Mouse (Mus musculus): ENCODE data around the gene Rbm20. TPM values are rescaled to one million over a fixed set of nuclear protein-coding genes. Genes with fewer than 3 reads are reported as not detected.
A peak's percentile ranks its signal among the peaks of the same experiment; 100 is the strongest.

The Rbm20 gene
- polyA plus RNA-seq, 1 experiment from 2014 or later: 4.7 TPM

GRCm38 (mm10) chr19:53841915-53842314 is 164.8 kb downstream of the Rbm20 start:
- Histone ChIP-seq H3K9me3 (replicated peaks; ENCODE audit: control insufficient read depth, low read length) (no peaks in the 10 kb centered on the region), H3K4me3 (ENCODE audit: low read depth, low read length) (no peak overlapping the region), H3K4me1 (ENCODE audit: control insufficient read depth, insufficient read depth, low read length) (peaks cover 11% of the 10 kb centered on the region; the same call in 1 of the 2 replicates), H3K27ac (ENCODE audit: low read depth, low read length) (no peak overlapping the region), H3K36me3 (ENCODE audit: control insufficient read depth, insufficient read depth, low read length) (no peaks in the 10 kb centered on the region), H3K9ac (ENCODE audit: low read length) (no peak overlapping the region), H3K4me2 (ENCODE audit: low read length) (no peak overlapping the region), H3K27me3 (replicated peaks; ENCODE audit: control insufficient read depth, insufficient read depth, low read length) (no peaks in the 10 kb centered on the region)
- 62% methylated on average over 8 of the region's 8 CpGs for WGBS
- DNase-seq (ENCODE audit: low spot score) (no peak), ATAC-seq (no peak)

GRCm38 (mm10) chr19:53843972-53844371 is 166.9 kb downstream of the Rbm20 start:
- no peaks in the 10 kb centered on the region for H3K27me3 ChIP-seq (replicated peaks; ENCODE audit: control insufficient read depth, insufficient read depth, low read length)
- H3K36me3 ChIP-seq (ENCODE audit: control insufficient read depth, insufficient read depth, low read length): no peaks in the 10 kb centered on the region
- no peaks in the 10 kb centered on the region for H3K9me3 ChIP-seq (replicated peaks; ENCODE audit: control insufficient read depth, low read length)
- no peak overlapping the region for H3K27ac ChIP-seq (ENCODE audit: low read depth, low read length)
- no peak overlapping the region for H3K9ac ChIP-seq (ENCODE audit: low read length)
- 91% methylated on average over 8 of the region's 8 CpGs for WGBS
- DNase-seq (ENCODE audit: low spot score) (no peak), ATAC-seq (no peak)
- no peak overlapping the region for H3K4me2 ChIP-seq (ENCODE audit: low read length)
- H3K4me3 ChIP-seq (ENCODE audit: low read depth, low read length): no peak overlapping the region
- H3K4me1 ChIP-seq (ENCODE audit: control insufficient read depth, insufficient read depth, low read length): peaks cover 10% of the 10 kb centered on the region; the same call in 1 of the 2 replicates

- 82% methylated on average over 10 of the region's 10 CpGs for WGBS
- Histone ChIP-seq H3K36me3 (ENCODE audit: control insufficient read depth, insufficient read depth, low read length) (no peaks in the 10 kb centered on the region), H3K27me3 (replicated peaks; ENCODE audit: control insufficient read depth, insufficient read depth, low read length) (no peaks in the 10 kb centered on the region), H3K27ac (ENCODE audit: low read depth, low read length) (0 out of 2 replicates have a peak overlapping the region, but pooled peaks have one; percentile 14), H3K4me2 (ENCODE audit: low read length) (no peak overlapping the region), H3K9ac (ENCODE audit: low read length) (no peak overlapping the region), H3K4me1 (ENCODE audit: control insufficient read depth, insufficient read depth, low read length) (peaks cover 34% of the 10 kb centered on the region), H3K4me3 (ENCODE audit: low read depth, low read length) (no peak overlapping the region), H3K9me3 (replicated peaks; ENCODE audit: control insufficient read depth, low read length) (no peaks in the 10 kb centered on the region)
- DNase-seq (ENCODE audit: low spot score) (no peak), ATAC-seq (no peak)
Observed at GRCm38 (mm10) chr19:53848272-53848995, 171.3 kb downstream of the Rbm20 start.

GRCm38 (mm10) chr19:53850166-53850922 is 173.2 kb downstream of the Rbm20 start:
- Histone ChIP-seq H3K36me3 (ENCODE audit: control insufficient read depth, insufficient read depth, low read length) (no peaks in the 10 kb centered on the region), H3K9ac (ENCODE audit: low read length) (no peak overlapping the region), H3K4me3 (ENCODE audit: low read depth, low read length) (no peak overlapping the region), H3K9me3 (replicated peaks; ENCODE audit: control insufficient read depth, low read length) (no peaks in the 10 kb centered on the region), H3K27ac (ENCODE audit: low read depth, low read length) (peak overlapping the region; percentile 95; the same call in 1 of the 2 replicates), H3K4me1 (ENCODE audit: control insufficient read depth, insufficient read depth, low read length) (peaks cover 48% of the 10 kb centered on the region), H3K27me3 (replicated peaks; ENCODE audit: control insufficient read depth, insufficient read depth, low read length) (no peaks in the 10 kb centered on the region), H3K4me2 (ENCODE audit: low read length) (no peak overlapping the region; the same call in 1 of the 2 replicates)
- DNase-seq (ENCODE audit: low spot score): peak; percentile 57
- WGBS: 43% methylated on average over 18 of the region's 18 CpGs
- ATAC-seq: no peak

GRCm38 (mm10) chr19:53851352-53851751 is 174.2 kb downstream of the Rbm20 start:
- Histone ChIP-seq H3K9me3 (replicated peaks; ENCODE audit: control insufficient read depth, low read length) (no peaks in the 10 kb centered on the region), H3K9ac (ENCODE audit: low read length) (no peak overlapping the region; the same call in 1 of the 2 replicates), H3K27ac (ENCODE audit: low read depth, low read length) (peak overlapping the region; percentile 95), H3K36me3 (ENCODE audit: control insufficient read depth, insufficient read depth, low read length) (no peaks in the 10 kb centered on the region), H3K4me1 (ENCODE audit: control insufficient read depth, insufficient read depth, low read length) (peaks cover 55% of the 10 kb centered on the region), H3K4me2 (ENCODE audit: low read length) (no peak overlapping the region), H3K4me3 (ENCODE audit: low read depth, low read length) (no peak overlapping the region), H3K27me3 (replicated peaks; ENCODE audit: control insufficient read depth, insufficient read depth, low read length) (no peaks in the 10 kb centered on the region)
- WGBS: 77% methylated on average over 13 of the region's 13 CpGs
- ATAC-seq (no peak), DNase-seq (ENCODE audit: low spot score) (no peak)

GRCm38 (mm10) chr19:53851826-53852698 is 175.0 kb downstream of the Rbm20 start:
- Histone ChIP-seq H3K27me3 (replicated peaks; ENCODE audit: control insufficient read depth, insufficient read depth, low read length) (no peaks in the 10 kb centered on the region), H3K9me3 (replicated peaks; ENCODE audit: control insufficient read depth, low read length) (no peaks in the 10 kb centered on the region), H3K9ac (ENCODE audit: low read length) (no peak overlapping the region; the same call in 1 of the 2 replicates), H3K4me2 (ENCODE audit: low read length) (peak overlapping the region; percentile 53), H3K36me3 (ENCODE audit: control insufficient read depth, insufficient read depth, low read length) (no peaks in the 10 kb centered on the region), H3K4me1 (ENCODE audit: control insufficient read depth, insufficient read depth, low read length) (peaks cover 62% of the 10 kb centered on the region), H3K4me3 (ENCODE audit: low read depth, low read length) (no peak overlapping the region), H3K27ac (ENCODE audit: low read depth, low read length) (peak overlapping the region; percentile 95)
- DNase-seq (ENCODE audit: low spot score) (peak; percentile 37), ATAC-seq (peak; percentile 26)
- WGBS: 51% methylated on average over 11 of the region's 14 CpGs

GRCm38 (mm10) chr19:53852699-53853451 is 175.8 kb downstream of the Rbm20 start:
- WGBS: 4% methylated on average over 15 of the region's 15 CpGs
- no peaks in the 10 kb centered on the region for H3K27me3 ChIP-seq (replicated peaks; ENCODE audit: control insufficient read depth, insufficient read depth, low read length)
- DNase-seq (ENCODE audit: low spot score): peak; percentile 97
- peaks cover 68% of the 10 kb centered on the region for H3K4me1 ChIP-seq (ENCODE audit: control insufficient read depth, insufficient read depth, low read length)
- peak; percentile 90 for ATAC-seq
- H3K9ac ChIP-seq (ENCODE audit: low read length): peak overlapping the region; percentile 37; the same call in 1 of the 2 replicates
- H3K27ac ChIP-seq (ENCODE audit: low read depth, low read length): peak overlapping the region; percentile 95
- no peaks in the 10 kb centered on the region for H3K36me3 ChIP-seq (ENCODE audit: control insufficient read depth, insufficient read depth, low read length)
- peak overlapping the region; percentile 13; the same call in 1 of the 2 replicates for H3K4me3 ChIP-seq (ENCODE audit: low read depth, low read length)
- no peaks in the 10 kb centered on the region for H3K9me3 ChIP-seq (replicated peaks; ENCODE audit: control insufficient read depth, low read length)
- H3K4me2 ChIP-seq (ENCODE audit: low read length): peak overlapping the region; percentile 53

- H3K4me2 ChIP-seq (ENCODE audit: low read length): peak overlapping the region; percentile 25
- no peak overlapping the region for H3K27ac ChIP-seq (ENCODE audit: low read depth, low read length)
- DNase-seq (ENCODE audit: low spot score) (no peak), ATAC-seq (no peak)
- peaks cover 66% of the 10 kb centered on the region for H3K4me1 ChIP-seq (ENCODE audit: control insufficient read depth, insufficient read depth, low read length)
- no peak overlapping the region for H3K9ac ChIP-seq (ENCODE audit: low read length)
- H3K9me3 ChIP-seq (replicated peaks; ENCODE audit: control insufficient read depth, low read length): no peaks in the 10 kb centered on the region
- H3K36me3 ChIP-seq (ENCODE audit: control insufficient read depth, insufficient read depth, low read length): no peaks in the 10 kb centered on the region
- H3K4me3 ChIP-seq (ENCODE audit: low read depth, low read length): no peak overlapping the region
- WGBS: 62% methylated on average over 4 of the region's 4 CpGs
- no peaks in the 10 kb centered on the region for H3K27me3 ChIP-seq (replicated peaks; ENCODE audit: control insufficient read depth, insufficient read depth, low read length)
Observed at GRCm38 (mm10) chr19:53854978-53855377, 177.9 kb downstream of the Rbm20 start.

All from forebrain, embryonic 14.5 days (tissue).